Mouse (Mus musculus): Measurements from ENCODE around the gene Lgr6. TPM values are rescaled to one million over a fixed set of nuclear protein-coding genes. Genes with fewer than 3 reads are reported as not detected.

The Lgr6 gene
- polyA plus RNA-seq, 1 experiment: 2.3 TPM

DNA sequence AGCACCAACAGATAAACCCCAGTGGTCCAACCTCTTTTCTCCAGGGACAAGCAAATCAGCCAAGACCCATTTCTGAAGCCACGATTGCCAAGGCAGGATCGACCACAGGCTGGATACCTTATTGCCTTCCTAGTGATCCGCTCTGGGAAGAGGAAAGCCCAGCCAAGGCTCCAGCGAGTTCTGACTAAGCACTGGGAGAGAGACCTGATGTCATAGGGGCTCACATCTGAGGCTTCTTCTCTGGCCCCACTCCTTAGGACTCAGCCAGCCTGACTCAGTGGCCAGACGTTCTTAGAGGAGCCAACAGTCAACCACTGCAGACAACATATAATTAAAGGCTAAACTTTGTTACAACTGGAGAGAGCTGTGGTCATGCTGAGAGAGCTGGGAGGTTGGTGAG lies 83.1 kb downstream of the Lgr6 start:
- Histone ChIP-seq H3K4me3 (ENCODE audit: insufficient read depth, low read length) (no peak overlapping the region), H3K4me1 (ENCODE audit: control insufficient read depth, insufficient read depth, low read length) (peaks cover 43% of the 10 kb centered on the region), H3K27ac (ENCODE audit: insufficient read depth, low read length) (peak overlapping the region; percentile 50; the same call in 1 of the 2 replicates)
- no peak for TF ChIP-seq CTCF (IDR thresholded peaks at IDR 0.05; ENCODE audit: borderline replicate concordance, insufficient read depth, low read length)
- TF ChIP-seq POLR2A (IDR thresholded peaks at IDR 0.05; ENCODE audit: low read depth, low read length): no peak

DNA sequence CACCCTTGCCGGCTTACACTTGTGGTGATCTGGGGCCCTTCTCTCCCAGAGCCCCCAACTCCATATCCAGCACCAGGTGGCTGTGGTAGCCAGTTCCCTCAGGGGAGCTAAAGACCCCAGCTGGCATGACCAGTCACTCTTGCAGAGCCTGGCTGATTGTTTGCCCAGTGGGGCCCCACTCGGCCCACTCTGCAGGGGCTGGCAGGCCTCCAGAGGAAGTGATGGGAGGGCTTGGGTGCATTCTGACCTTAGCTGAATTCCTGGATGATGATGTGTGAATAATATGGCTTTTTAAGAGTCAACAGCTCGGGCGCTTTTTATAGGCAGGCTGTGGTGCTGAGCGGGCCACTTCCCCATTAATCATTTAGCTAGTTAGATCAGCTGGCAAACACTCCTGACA lies 84.1 kb downstream of the Lgr6 start:
- TF ChIP-seq POLR2A (IDR thresholded peaks at IDR 0.05; ENCODE audit: low read depth, low read length) (no peak), CTCF (IDR thresholded peaks at IDR 0.05; ENCODE audit: borderline replicate concordance, insufficient read depth, low read length) (no peak)
- peak overlapping the region; percentile 63 for H3K27ac ChIP-seq (ENCODE audit: insufficient read depth, low read length)
- no peak overlapping the region for H3K4me3 ChIP-seq (ENCODE audit: insufficient read depth, low read length)
- H3K4me1 ChIP-seq (ENCODE audit: control insufficient read depth, insufficient read depth, low read length): peaks cover 44% of the 10 kb centered on the region

DNA sequence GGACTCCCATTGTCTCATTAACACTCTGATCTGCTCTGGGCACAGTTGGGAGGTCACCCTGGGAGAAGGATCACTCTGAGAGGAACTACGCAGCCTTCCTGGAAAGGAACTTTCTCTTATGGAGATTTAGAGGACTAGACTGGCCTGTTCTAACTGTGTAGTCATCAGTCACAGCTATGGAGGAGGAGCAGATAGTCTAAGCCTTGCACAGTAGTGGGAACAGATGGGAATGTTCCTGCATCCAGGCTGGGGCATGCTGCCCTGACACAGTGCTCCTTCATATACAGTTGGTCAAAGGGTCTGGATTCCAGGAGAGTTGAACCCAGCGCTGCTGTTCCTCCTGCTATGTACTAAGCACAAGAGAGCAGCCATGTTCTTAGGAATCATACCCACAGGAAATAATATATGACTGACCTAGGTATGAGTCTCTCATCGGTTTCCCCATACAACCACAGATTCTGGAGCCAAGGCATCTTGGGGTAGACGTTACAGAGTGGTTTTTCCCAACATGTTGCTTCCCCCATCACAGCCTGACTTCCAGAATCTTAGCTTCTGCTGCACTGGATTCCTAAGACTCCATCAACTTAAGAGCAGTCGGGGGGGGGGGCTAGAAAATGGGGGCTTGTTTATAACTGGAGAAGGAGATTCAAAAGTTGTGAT lies 84.7 kb downstream of the Lgr6 start:
- TF ChIP-seq CTCF (IDR thresholded peaks at IDR 0.05; ENCODE audit: borderline replicate concordance, insufficient read depth, low read length): no peak
- no peak for TF ChIP-seq POLR2A (IDR thresholded peaks at IDR 0.05; ENCODE audit: low read depth, low read length)
- no peak overlapping the region for H3K4me3 ChIP-seq (ENCODE audit: insufficient read depth, low read length)
- peak overlapping the region; percentile 63 for H3K27ac ChIP-seq (ENCODE audit: insufficient read depth, low read length)
- peaks cover 49% of the 10 kb centered on the region for H3K4me1 ChIP-seq (ENCODE audit: control insufficient read depth, insufficient read depth, low read length)

DNA sequence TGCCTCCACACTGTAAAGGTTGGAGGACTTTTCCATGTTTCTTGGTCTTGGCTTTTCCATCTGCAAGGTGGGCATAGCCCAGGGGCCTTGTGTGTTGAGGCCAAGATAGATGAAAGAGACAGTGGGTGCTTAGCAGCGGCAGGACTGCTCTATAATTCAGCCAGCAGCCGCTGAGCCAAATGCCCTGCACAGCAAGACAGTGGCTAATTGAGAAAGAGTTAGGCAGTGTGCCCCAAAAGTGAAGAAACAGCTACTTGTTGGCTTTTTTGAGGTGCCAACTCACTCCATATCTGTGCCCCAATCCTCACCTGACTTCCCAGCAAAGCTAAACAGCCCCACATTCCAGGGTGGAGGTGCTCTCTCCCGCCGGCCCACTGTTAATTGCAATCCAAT lies 85.3 kb downstream of the Lgr6 start:
- TF ChIP-seq POLR2A (IDR thresholded peaks at IDR 0.05; ENCODE audit: low read depth, low read length) (no peak), CTCF (IDR thresholded peaks at IDR 0.05; ENCODE audit: borderline replicate concordance, insufficient read depth, low read length) (no peak)
- H3K4me3 ChIP-seq (ENCODE audit: insufficient read depth, low read length): no peak overlapping the region
- peak overlapping the region; percentile 63 for H3K27ac ChIP-seq (ENCODE audit: insufficient read depth, low read length)
- H3K4me1 ChIP-seq (ENCODE audit: control insufficient read depth, insufficient read depth, low read length): peaks cover 49% of the 10 kb centered on the region

DNA sequence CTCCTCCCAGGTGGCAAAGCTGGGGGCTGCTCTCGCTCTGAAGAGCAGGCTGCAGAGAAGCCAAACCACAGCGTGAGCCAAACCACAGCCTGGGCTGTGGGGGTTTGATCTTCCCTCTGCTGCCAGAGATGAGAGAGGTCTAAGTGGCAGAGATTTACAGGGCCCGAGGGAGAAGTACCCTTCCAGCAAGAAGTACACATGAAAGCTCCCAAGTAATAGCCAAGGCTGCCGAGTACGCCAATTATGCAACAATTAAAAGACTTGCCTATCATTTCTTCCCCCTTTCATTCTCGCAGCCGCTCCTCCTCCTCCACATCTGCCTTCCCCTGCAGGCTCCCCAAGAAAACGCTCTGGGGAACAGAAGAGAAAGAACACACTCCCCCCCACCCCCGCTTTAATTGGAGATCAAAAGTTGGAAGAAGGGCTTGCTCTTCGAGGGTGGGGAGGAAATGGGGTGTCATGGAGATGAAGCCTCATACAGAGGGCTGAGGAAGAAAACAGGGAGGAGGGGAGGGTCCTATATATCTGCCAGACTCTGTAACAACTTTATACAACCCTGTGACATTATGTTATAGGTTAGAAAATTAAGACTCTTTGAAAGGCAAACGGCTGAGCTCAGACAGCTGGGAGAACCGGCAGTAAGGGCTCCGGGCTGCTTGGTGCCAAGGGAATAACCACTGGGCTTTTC lies 85.8 kb downstream of the Lgr6 start:
- H3K4me1 ChIP-seq (ENCODE audit: control insufficient read depth, insufficient read depth, low read length): peaks cover 49% of the 10 kb centered on the region
- no peak overlapping the region for H3K4me3 ChIP-seq (ENCODE audit: insufficient read depth, low read length)
- H3K27ac ChIP-seq (ENCODE audit: insufficient read depth, low read length): no peak overlapping the region
- no peak for TF ChIP-seq CTCF (IDR thresholded peaks at IDR 0.05; ENCODE audit: borderline replicate concordance, insufficient read depth, low read length)
- TF ChIP-seq POLR2A (IDR thresholded peaks at IDR 0.05; ENCODE audit: low read depth, low read length): no peak

DNA sequence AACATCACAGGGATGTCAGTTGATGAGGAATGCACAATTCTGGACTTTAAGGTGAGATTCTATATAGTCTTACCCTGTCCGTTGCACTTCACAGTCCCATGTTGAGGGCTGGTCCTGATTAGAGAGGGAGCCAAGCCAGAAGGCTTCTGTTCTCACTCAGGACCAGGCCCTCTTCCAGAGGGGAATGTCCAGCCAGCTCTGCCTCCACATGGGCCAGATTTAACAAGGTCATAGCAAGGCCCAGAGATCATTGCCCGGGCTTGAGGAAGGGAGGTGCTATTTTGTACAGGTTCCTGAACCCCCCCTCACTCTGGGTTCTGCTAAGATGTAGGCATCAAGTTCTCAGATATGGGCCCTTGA lies 87.4 kb downstream of the Lgr6 start:
- TF ChIP-seq CTCF (IDR thresholded peaks at IDR 0.05; ENCODE audit: borderline replicate concordance, insufficient read depth, low read length): no peak
- TF ChIP-seq POLR2A (IDR thresholded peaks at IDR 0.05; ENCODE audit: low read depth, low read length): no peak
- Histone ChIP-seq H3K4me3 (ENCODE audit: insufficient read depth, low read length) (no peak overlapping the region), H3K27ac (ENCODE audit: insufficient read depth, low read length) (peak overlapping the region; percentile 7; the same call in 1 of the 2 replicates), H3K4me1 (ENCODE audit: control insufficient read depth, insufficient read depth, low read length) (peaks cover 49% of the 10 kb centered on the region)

DNA sequence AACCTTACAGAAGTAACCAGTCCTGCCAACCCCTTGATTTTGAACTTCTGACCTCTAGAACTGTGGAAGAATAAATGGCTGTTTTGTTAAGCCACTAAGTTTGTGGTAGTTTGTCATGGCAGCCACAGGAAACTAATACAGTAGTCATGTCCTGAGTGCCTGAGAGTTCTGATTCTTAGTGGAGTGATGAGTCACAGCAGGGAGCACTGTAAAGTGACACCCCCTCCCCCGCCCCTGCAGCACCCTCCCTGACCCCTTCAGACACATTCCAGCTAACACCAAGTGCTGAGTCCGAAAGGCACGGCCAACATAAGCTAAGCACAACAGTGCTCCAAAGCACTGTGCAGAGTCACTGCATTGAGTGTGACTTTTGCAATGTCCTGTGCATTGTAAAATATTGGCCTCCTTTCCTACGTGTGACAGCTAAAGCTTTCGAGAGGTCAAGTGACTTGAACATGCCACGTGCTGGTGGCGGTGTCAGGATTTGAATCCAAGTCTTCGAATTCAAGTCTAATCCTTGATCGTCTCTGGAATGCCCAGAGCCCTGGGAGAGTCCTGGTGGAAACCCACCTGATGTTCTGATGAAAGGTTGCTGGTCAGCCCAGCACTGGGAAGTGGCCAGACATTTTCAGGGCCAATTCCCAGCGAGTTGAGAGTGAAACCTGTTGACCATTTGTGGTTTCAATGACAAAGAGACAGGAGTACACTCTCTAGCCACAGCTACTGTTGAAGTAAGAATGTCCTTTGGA lies 88.0 kb downstream of the Lgr6 start:
- H3K4me1 ChIP-seq (ENCODE audit: control insufficient read depth, insufficient read depth, low read length): peaks cover 44% of the 10 kb centered on the region

DNA sequence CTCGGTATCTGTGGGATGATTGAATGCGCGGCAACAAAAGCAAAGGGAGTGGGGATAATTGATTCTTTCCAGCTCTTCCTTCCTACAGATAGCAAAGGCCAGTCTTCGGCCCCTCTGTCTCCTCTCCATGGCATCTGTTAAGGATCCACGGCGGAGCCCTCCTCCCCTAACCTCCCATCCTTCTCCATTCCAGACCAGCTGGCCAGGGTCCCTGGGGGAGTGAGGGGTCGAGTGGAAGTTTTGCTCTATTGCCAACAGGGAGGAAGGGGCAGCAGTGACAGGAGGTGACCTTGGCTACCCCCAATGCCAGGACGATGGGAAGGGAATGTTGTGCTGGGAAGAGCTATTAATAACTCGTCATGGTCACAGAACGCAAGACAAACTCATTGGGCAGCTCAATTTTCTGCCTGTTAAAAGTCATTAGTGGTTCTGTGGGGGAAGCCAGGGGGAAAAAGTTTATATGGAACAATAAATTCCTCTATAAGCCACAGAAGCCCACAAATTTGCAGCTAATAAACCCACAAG lies 90.1 kb downstream of the Lgr6 start:
- H3K27ac ChIP-seq (ENCODE audit: insufficient read depth, low read length): no peak overlapping the region
- H3K4me3 ChIP-seq (ENCODE audit: insufficient read depth, low read length): no peak overlapping the region
- H3K4me1 ChIP-seq (ENCODE audit: control insufficient read depth, insufficient read depth, low read length): peaks cover 30% of the 10 kb centered on the region
- TF ChIP-seq POLR2A (IDR thresholded peaks at IDR 0.05; ENCODE audit: low read depth, low read length) (no peak), CTCF (IDR thresholded peaks at IDR 0.05; ENCODE audit: borderline replicate concordance, insufficient read depth, low read length) (no peak)

More for the DNA sequence above, 88.0 kb downstream of the Lgr6 start:
- Histone ChIP-seq H3K27ac (ENCODE audit: insufficient read depth, low read length) (peak overlapping the region; percentile 28; the same call in 1 of the 2 replicates), H3K4me3 (ENCODE audit: insufficient read depth, low read length) (no peak overlapping the region)
- TF ChIP-seq POLR2A (IDR thresholded peaks at IDR 0.05; ENCODE audit: low read depth, low read length): no peak
- TF ChIP-seq CTCF (IDR thresholded peaks at IDR 0.05; ENCODE audit: borderline replicate concordance, insufficient read depth, low read length): no peak

DNA sequence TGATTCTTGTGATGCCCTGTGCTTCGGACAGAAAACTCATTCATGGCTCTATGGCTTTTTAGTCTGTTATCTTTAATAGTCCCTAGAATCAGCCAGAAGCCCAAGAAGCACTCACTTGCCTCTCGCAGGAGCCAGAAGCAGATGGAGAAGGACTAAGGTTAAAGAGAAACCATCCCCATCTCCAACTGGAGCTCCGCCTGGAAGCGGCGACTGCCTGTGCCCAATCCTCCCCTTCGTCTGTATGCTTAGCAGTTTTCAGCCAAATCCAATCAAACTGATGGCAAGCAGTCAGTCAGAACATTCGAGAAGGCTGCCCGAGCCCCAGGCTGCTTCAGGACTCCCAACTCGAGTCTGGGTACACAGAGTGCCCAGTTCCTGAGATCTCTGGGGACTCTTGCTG lies 92.6 kb downstream of the Lgr6 start:
- H3K4me1 ChIP-seq (ENCODE audit: control insufficient read depth, insufficient read depth, low read length): peaks cover 10% of the 10 kb centered on the region
- no peak overlapping the region for H3K27ac ChIP-seq (ENCODE audit: insufficient read depth, low read length)
- no peak overlapping the region for H3K4me3 ChIP-seq (ENCODE audit: insufficient read depth, low read length)
- TF ChIP-seq POLR2A (IDR thresholded peaks at IDR 0.05; ENCODE audit: low read depth, low read length): no peak
- TF ChIP-seq CTCF (IDR thresholded peaks at IDR 0.05; ENCODE audit: borderline replicate concordance, insufficient read depth, low read length): no peak

Data from embryonic fibroblast, embryonic 13.5 days (primary cell).